Mouse (Mus musculus): ENCODE results near the gene Gpr179.

Gene Gpr179

DNA sequence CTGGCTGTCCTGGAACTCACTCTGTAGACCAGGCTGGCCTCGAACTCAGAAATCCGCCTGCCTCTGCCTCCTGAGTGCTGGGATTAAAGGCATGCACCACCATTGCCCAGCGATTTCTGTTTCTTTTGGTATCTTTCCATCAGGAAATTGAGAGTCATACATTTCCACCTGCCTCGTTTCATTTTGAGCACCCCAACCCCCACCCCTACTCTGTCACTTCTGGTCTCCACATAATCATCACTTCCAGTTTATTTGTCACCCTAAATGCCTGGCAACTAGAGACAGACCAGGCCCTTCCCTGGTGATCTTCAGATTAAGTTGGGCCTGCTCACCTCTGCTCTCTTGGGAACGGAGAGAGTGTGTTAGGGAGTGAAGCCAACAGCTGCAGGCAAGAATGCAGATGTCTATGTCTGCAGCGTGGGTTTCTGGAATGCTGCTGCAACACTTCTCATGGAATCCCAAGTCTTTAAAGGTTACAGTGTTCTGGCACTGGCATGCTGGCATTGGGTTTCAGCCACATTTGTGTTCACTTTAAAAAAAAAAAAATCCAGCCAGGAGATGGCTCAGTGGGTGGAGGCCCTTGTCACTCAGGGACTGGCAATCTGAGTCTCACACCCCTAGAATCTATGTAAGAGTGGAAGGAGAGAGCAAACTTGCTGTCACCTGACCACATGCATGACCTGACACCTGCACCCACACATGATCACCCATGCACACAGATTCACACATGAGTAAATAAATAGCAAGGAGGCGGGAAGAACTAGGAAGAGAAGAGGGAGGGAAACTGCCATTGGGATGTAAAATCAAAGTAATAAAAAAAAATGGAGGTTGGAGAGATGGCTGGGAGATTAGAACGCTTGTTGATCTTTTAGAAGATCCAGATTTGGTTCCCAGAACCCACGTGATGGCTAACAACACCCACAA is 65.8 kb downstream of the Gpr179 start:
- no peak for DNase-seq (ENCODE audit: low spot score)

- DNase-seq (ENCODE audit: low spot score), result no peak
Measured at GRCm38 (mm10) chr11:97284854-97285253, 67.0 kb downstream of the Gpr179 start.

GRCm38 (mm10) chr11:97282179-97282578 is 69.7 kb downstream of the Gpr179 start:
- DNase-seq (ENCODE audit: low spot score), result no peak
